Mouse (Mus musculus) heart, embryonic 15.5 days (tissue): ENCODE measurements around the gene 4930572O03Rik. TPM values are rescaled to one million over a fixed set of nuclear protein-coding genes. Genes with fewer than 3 reads are reported as not detected.
"Not testable (repeated sequence)": the region's sequence is repeated elsewhere in the genome, so short reads cannot be mapped to it uniquely, and the experiment has no call there.

Experiments used
- ATAC-seq: fragments of 200-750 bp; cut with Nextera tagmentation; replicated peaks from 2 replicates; pipeline ENCODE4 v1.8.0; 2017; ENCODE audit warnings: low read depth, moderate TSS enrichment; ENCODE audit not compliant: insufficient number of reproducible peaks, insufficient read depth, low FRiP score
- H3K27ac ChIP-seq: fragments of 300-500 bp; sonication (generic); 2 replicates; pipeline ENCODE4 v1.5.1; 2015; ENCODE audit warnings: mild to moderate bottlenecking, inconsistent platforms
- H3K27me3 ChIP-seq: fragments of 300-500 bp; sonication (generic); 2 replicates; pipeline ENCODE4 v1.6.1; 2015; ENCODE audit warnings: inconsistent platforms
- H3K36me3 ChIP-seq: fragments of 300-500 bp; sonication (generic); 2 replicates; pipeline ENCODE4 v1.6.1; 2015; ENCODE audit warnings: mild to moderate bottlenecking, inconsistent platforms
- H3K4me1 ChIP-seq: fragments of 300-500 bp; sonication (generic); replicated peaks from 2 replicates; pipeline ENCODE4 v1.6.1; 2015; ENCODE audit warnings: inconsistent platforms
- H3K4me2 ChIP-seq: fragments of 300-500 bp; sonication (generic); 2 replicates; pipeline ENCODE4 v1.6.1; 2015; ENCODE audit warnings: inconsistent platforms, mild to moderate bottlenecking, moderate library complexity
- H3K4me3 ChIP-seq: fragments of 300-500 bp; sonication (generic); 2 replicates; pipeline ENCODE4 v1.5.1; 2015; ENCODE audit warnings: mild to moderate bottlenecking, inconsistent platforms
- H3K9ac ChIP-seq: fragments of 300-500 bp; sonication (generic); 2 replicates; pipeline ENCODE4 v1.6.1; 2015; ENCODE audit warnings: mild to moderate bottlenecking, inconsistent platforms
- H3K9me3 ChIP-seq: fragments of 300-500 bp; sonication (generic); replicated peaks from 2 replicates; pipeline ENCODE4 v1.6.1; 2016; ENCODE audit warnings: inconsistent platforms
- WGBS: fragments of 180-500 bp; shearing (Covaris S2); methylation state at CpG from one replicate; pipeline ENCODE4 v1.1.7; 2015; ENCODE audit warnings: mixed read lengths; 5-methylcytosine and 5-hydroxymethylcytosine counted together
- polyA plus RNA-seq: library from polyadenylated mRNA; unstranded; fragments of >200 nt; fragmentation: Nextera tagmentation; extraction: Ambion mirVana; gene quantifications from 2 replicates; pipeline ENCODE4 v1.2.1, GENCODE M21; 2015

Gene 4930572O03Rik
- polyA plus RNA-seq, 1 experiment from 2014 or later, result not detected

- not testable (repeated sequence) for H3K27ac ChIP-seq, H3K9me3 ChIP-seq, H3K4me2 ChIP-seq, H3K27me3 ChIP-seq, H3K4me3 ChIP-seq, H3K9ac ChIP-seq, H3K4me1 ChIP-seq, H3K36me3 ChIP-seq
- peak; percentile 76 for ATAC-seq
- 83% methylated on average over 5 of the region's 8 CpGs for WGBS
Observed at GRCm38 (mm10) chr5:15674429-15675244, 17.8 kb upstream of the 4930572O03Rik start.

DNA sequence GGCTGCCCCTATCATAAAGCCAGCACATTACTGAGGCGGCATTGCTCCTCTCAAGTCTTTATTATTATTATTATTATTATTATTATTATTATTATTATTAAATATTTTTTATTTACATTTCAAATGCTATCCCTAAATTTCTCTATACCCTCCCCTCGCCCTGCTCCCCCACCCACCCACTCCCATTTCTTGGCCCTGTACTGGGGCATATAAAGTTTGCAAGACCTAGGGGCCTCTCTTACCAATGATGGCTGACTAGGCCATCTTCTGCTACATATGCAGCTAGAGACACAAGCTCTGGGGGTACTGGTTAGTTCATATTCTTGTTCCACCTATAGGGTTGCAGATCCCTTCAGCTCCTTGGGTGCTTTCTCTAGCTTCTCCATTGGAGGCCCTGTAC lies 17.1 kb upstream of the 4930572O03Rik start:
- not testable (repeated sequence) for H3K4me3 ChIP-seq, H3K27ac ChIP-seq, H3K4me1 ChIP-seq, H3K27me3 ChIP-seq, ATAC-seq, H3K4me2 ChIP-seq, H3K9me3 ChIP-seq, H3K9ac ChIP-seq, H3K36me3 ChIP-seq
- 65% methylated on average over 2 of the region's 2 CpGs for WGBS

GRCm38 (mm10) chr5:15670789-15671188 lies 13.9 kb upstream of the 4930572O03Rik start:
- H3K9ac ChIP-seq, H3K4me1 ChIP-seq, H3K4me2 ChIP-seq, H3K36me3 ChIP-seq, H3K9me3 ChIP-seq, H3K27me3 ChIP-seq, H3K27ac ChIP-seq, H3K4me3 ChIP-seq: not testable (repeated sequence)
- 73% methylated on average over 9 of the region's 18 CpGs for WGBS
- ATAC-seq, result 0 out of 2 replicates have a peak, but pooled peaks have one; percentile 18

GRCm38 (mm10) chr5:15663847-15664246 lies 7.0 kb upstream of the 4930572O03Rik start:
- not testable (repeated sequence) for H3K9ac ChIP-seq, H3K27me3 ChIP-seq, ATAC-seq, H3K4me3 ChIP-seq, H3K9me3 ChIP-seq, H3K36me3 ChIP-seq, H3K27ac ChIP-seq, H3K4me2 ChIP-seq, H3K4me1 ChIP-seq
- WGBS, result 63% methylated on average over 7 of the region's 7 CpGs

GRCm38 (mm10) chr5:15652334-15652733 lies 4.5 kb downstream of the 4930572O03Rik start:
- 68% methylated on average over 2 of the region's 2 CpGs for WGBS
- not testable (repeated sequence) for H3K36me3 ChIP-seq, H3K4me3 ChIP-seq, H3K4me1 ChIP-seq, H3K27me3 ChIP-seq, H3K9me3 ChIP-seq, H3K4me2 ChIP-seq, H3K9ac ChIP-seq, H3K27ac ChIP-seq, ATAC-seq

- not testable (repeated sequence) for H3K4me3 ChIP-seq, H3K4me2 ChIP-seq, ATAC-seq, H3K9ac ChIP-seq, H3K36me3 ChIP-seq, H3K27ac ChIP-seq, H3K27me3 ChIP-seq, H3K9me3 ChIP-seq, H3K4me1 ChIP-seq
- 21% methylated on average over 6 of the region's 6 CpGs for WGBS
Observed at GRCm38 (mm10) chr5:15645707-15646106, 11.2 kb downstream of the 4930572O03Rik start.

DNA sequence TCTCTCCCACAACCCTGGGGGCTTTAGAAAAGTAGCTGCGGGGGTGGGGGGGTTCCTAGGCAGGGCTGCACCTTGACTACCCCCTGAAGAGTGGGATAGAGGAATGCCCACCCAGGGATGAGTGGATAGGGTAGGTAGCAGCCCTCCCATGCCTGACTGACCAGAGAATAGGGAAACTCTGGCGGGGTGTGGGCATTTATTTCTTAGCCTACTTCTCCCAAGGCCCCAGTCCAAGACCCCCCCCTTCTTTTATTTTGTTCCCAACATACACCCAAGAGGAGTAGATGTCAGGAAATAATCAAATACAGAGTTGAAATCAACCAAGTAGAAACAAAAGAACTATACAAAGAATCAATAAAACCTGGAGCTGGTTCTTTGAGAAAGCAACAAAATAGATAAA lies 19.2 kb downstream of the 4930572O03Rik start:
- not testable (repeated sequence) for H3K4me3 ChIP-seq, H3K27ac ChIP-seq, H3K27me3 ChIP-seq, H3K36me3 ChIP-seq, H3K4me2 ChIP-seq, H3K9ac ChIP-seq, H3K4me1 ChIP-seq
- ATAC-seq, result peak; percentile 64; the same call in 1 of the 2 replicates
- H3K9me3 ChIP-seq, result peaks cover 11% of the 10 kb centered on the region
- WGBS, result 54% methylated on average over 2 of the region's 2 CpGs

DNA sequence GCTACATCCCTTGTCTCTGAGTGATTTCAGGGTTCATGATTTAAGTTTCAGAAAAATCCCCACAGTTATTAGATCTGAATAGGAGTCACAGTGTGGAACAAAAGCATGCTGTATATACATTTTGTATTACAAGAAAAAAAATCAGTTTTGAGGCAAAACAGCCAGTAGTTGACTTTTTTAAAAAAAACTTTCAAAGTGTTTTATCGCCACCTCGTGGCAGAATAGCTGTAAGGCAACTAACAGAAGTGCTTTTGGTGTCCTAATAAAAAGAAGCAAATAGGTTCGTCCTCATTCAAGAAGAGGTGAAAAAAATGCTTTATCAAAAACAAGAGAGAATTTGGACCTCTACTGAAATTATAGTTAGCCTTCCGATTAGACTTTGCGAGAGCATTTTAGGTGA lies 26.8 kb downstream of the 4930572O03Rik start:
- H3K27me3 ChIP-seq, H3K4me2 ChIP-seq, H3K9me3 ChIP-seq, H3K4me3 ChIP-seq, ATAC-seq, H3K4me1 ChIP-seq, H3K9ac ChIP-seq, H3K27ac ChIP-seq, H3K36me3 ChIP-seq: not testable (repeated sequence)
- 27% methylated on average over 5 of the region's 5 CpGs for WGBS

GRCm38 (mm10) chr5:15628136-15628535 lies 28.7 kb downstream of the 4930572O03Rik start:
- not testable (repeated sequence) for H3K27me3 ChIP-seq, H3K36me3 ChIP-seq, H3K9ac ChIP-seq, H3K4me2 ChIP-seq, H3K27ac ChIP-seq, H3K9me3 ChIP-seq, H3K4me3 ChIP-seq, ATAC-seq, H3K4me1 ChIP-seq
- 16% methylated on average over 1 of the region's 1 CpGs for WGBS

- ATAC-seq, H3K36me3 ChIP-seq, H3K9ac ChIP-seq, H3K9me3 ChIP-seq, H3K4me2 ChIP-seq, H3K4me1 ChIP-seq, H3K27me3 ChIP-seq, H3K4me3 ChIP-seq, H3K27ac ChIP-seq: not testable (repeated sequence)
- 50% methylated on average over 1 of the region's 1 CpGs for WGBS
Observed at GRCm38 (mm10) chr5:15618764-15619163, 38.1 kb downstream of the 4930572O03Rik start, which contains the start of gene Speer4d. Gene Speer4d (plus strand): TSS chr5:15619064.

- H3K9ac ChIP-seq, H3K4me3 ChIP-seq, H3K36me3 ChIP-seq, ATAC-seq, H3K27ac ChIP-seq, H3K4me1 ChIP-seq, H3K4me2 ChIP-seq, H3K27me3 ChIP-seq, H3K9me3 ChIP-seq: not testable (repeated sequence)
- 67% methylated on average over 3 of the region's 3 CpGs for WGBS
Observed at GRCm38 (mm10) chr5:15616195-15616594, 40.7 kb downstream of the 4930572O03Rik start.

DNA sequence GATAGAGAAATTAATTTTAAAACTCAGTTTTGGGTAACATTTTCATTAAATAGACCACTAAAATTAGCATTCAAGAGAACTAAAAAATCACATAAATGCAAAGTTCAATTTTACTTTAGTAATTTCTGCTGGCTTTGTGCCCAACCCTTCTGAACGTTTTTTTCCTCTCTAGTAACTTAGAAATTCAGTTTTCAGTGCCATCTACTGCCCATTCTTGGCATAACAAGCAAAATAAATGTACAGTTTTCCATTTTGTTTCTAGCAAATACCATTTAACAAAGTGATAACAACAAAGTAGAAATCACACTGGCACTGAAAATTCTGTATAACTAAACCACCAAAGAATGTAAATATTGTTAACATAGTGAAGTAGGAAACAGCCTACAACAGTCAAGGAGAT lies 46.2 kb downstream of the 4930572O03Rik start:
- WGBS, result 4% methylated on average over 1 of the region's 1 CpGs
- not testable (repeated sequence) for H3K9ac ChIP-seq

More for the DNA sequence above, 46.2 kb downstream of the 4930572O03Rik start:
- H3K4me3 ChIP-seq, H3K27me3 ChIP-seq, ATAC-seq, H3K9me3 ChIP-seq, H3K4me2 ChIP-seq, H3K36me3 ChIP-seq, H3K4me1 ChIP-seq, H3K27ac ChIP-seq: not testable (repeated sequence)
